Mouse (Mus musculus): ENCODE results near the gene Cyp19a1.

Gene Cyp19a1

GRCm38 (mm10) chr9:54268010-54268409 is at the start of gene Cyp19a1:
Gene Cyp19a1 (minus strand): TSS chr9:54268110.
- no peak for DNase-seq (ENCODE audit: low spot score in 2 of 2)

GRCm38 (mm10) chr9:54316363-54316762 is 48.5 kb upstream of the Cyp19a1 start:
- DNase-seq (ENCODE audit: low spot score in 2 of 2) = no peak

GRCm38 (mm10) chr9:54308751-54309358 is 40.9 kb upstream of the Cyp19a1 start:
- DNase-seq (ENCODE audit: low spot score in 2 of 2) = no peak

DNA sequence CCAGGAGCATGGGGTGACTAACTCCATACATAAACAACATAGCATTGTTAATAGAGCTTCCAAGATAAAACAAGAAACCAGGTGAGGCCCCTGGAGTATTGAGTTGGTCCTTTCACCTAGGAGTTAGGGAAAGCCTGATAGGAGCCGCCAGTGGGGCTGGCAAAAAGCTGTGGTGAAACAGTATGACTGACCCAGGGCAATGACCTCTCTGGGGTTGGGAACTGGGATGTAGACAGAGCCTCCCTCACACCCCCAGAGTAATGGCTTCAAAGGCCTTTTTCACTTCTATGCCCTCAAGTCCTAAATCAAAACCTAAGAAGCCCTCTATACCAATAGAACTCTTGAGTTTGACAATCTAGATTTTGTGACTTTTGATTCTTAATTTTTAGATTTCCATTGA is 40.3 kb upstream of the Cyp19a1 start:
- no peak for DNase-seq (ENCODE audit: low spot score in 2 of 2)

DNA sequence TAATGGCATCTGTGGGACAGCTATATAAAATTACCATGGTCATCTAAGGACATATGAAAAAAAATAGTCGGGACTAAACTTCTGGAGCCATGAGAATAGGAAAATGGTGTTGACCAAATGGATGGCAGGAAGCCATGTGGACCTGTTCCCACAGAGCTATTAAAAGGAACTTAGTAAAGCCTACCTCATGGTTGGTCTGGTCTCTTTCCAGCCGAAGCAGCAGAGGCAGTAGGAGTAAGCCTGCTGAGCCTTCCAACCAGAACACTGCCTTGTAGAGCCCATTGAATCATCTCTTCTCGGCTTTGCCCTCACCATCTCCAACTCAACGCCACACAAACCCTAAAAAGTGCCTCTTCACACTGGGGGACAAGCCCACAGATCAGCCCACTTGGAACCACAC is 33.3 kb upstream of the Cyp19a1 start:
- DNase-seq (ENCODE audit: low spot score in 2 of 2) = no peak

DNA sequence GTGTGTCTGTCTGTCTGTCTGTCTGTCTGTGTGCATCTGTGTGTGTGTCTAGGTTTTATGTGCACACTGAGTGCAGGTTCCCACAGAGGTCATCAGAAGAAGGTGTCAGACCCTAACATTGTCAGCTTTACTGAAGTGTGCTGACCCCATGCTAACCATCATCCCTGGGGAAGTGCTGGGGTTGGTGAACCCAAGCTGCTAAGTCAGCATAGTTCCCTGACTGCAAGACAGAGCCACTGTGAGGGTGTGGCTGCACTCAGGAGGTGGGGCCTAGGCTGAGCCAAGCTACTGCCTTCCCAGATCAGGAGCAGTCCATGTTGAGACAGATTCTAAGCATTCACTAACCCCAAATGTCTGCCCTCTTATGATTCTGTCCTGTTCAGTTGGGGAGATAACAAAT is 31.9 kb upstream of the Cyp19a1 start:
- no peak for DNase-seq (ENCODE audit: low spot score in 2 of 2)

DNA sequence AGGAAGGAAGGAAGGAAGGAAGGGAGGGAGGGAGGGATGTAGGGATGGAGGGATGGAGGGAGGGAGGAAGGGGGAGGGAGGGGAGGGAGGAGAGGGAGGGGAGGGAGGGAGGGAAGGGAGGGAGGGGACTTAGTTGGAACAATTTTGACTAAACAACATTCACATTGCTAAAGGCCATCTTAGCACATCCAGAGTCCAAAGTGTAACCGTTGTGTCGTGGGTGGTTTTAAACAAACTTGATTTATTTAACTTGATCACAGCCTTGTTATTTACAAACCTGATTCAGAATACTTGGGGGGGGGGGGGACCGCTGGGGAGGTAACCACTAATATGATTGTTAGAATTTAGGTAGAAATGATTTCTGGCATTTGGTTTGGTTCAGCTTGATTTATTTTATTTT is 31.5 kb upstream of the Cyp19a1 start:
- no peak for DNase-seq (ENCODE audit: low spot score in 2 of 2)

GRCm38 (mm10) chr9:54287804-54288203 is 19.9 kb upstream of the Cyp19a1 start:
- no peak for DNase-seq (ENCODE audit: low spot score in 2 of 2)

DNA sequence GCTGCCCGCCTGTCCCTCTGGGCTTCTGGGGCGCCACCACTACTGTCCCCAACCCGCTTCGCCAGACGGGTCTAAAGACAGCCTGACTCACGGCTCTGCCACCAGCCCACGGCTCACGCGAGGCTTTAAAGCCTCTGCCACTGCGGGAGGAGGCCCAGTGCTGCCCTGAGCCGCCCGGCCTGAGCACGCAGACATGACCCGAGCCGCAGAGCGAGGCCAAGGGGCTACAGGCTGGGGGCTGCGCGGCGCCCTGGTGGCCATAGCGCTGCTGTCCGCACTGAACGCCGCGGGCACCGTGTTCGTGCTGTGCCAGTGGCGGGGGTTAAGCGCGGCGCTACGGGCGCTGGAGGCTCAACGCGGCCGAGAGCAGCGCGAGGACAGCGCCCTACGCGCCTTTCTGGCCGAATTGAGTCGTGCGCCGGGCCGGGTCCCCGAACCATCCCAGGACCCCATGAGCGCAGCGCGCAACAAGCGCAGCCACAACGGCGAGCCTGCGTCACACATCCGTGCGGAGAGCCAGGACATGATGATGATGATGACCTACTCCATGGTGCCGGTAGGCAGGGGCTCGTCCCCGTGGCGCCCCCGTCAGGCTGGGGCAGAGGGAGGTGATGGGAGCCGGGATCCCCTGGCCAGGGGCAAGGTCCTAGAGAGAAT is 18.5 kb upstream of the Cyp19a1 start, which contains the start of gene Gldn:
Gldn (plus strand) TSS at position 156 of the 657 bp plus-strand sequence.
- DNase-seq (ENCODE audit: low spot score in 2 of 2) = peak in 1 of 2 experiments; percentile 4

DNA sequence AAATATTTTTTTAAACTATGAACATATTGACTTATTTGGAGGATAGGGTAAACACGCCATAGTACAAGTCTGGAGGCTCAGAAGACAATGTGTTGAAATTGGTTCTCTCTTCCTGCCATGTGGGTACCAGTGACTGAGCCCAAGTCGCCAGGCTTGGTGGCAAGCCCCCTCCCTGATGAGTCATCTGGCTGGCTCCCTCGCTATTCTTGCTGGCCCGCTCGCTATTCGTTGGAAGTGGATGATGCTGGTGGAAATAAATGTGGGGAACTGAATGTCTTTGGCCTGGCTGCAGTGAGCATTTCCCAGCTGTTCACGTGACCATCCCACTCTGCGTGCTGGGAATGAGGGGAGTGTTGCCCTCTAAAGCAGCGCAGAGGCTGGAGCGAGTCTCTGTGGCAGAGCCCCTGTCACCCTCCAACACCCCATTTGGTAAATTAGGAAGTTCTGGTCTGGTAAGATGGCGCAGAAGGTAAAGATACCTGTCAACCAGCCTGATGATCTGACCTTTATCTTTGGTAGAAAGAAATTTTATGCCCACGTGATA is 11.2 kb upstream of the Cyp19a1 start:
- DNase-seq (ENCODE audit: low spot score in 2 of 2) = no peak

- DNase-seq (ENCODE audit: low spot score in 2 of 2) = no peak
Observed at GRCm38 (mm10) chr9:54275283-54275682, 7.4 kb upstream of the Cyp19a1 start.

GRCm38 (mm10) chr9:54270889-54271288 is 3.0 kb upstream of the Cyp19a1 start:
- DNase-seq (ENCODE audit: low spot score in 2 of 2) = no peak

- DNase-seq (ENCODE audit: low spot score in 2 of 2) = no peak
Observed at GRCm38 (mm10) chr9:54269987-54270386, 2.1 kb upstream of the Cyp19a1 start.

GRCm38 (mm10) chr9:54264754-54265153 is 3.2 kb downstream of the Cyp19a1 start:
- no peak for DNase-seq (ENCODE audit: low spot score in 2 of 2)

DNA sequence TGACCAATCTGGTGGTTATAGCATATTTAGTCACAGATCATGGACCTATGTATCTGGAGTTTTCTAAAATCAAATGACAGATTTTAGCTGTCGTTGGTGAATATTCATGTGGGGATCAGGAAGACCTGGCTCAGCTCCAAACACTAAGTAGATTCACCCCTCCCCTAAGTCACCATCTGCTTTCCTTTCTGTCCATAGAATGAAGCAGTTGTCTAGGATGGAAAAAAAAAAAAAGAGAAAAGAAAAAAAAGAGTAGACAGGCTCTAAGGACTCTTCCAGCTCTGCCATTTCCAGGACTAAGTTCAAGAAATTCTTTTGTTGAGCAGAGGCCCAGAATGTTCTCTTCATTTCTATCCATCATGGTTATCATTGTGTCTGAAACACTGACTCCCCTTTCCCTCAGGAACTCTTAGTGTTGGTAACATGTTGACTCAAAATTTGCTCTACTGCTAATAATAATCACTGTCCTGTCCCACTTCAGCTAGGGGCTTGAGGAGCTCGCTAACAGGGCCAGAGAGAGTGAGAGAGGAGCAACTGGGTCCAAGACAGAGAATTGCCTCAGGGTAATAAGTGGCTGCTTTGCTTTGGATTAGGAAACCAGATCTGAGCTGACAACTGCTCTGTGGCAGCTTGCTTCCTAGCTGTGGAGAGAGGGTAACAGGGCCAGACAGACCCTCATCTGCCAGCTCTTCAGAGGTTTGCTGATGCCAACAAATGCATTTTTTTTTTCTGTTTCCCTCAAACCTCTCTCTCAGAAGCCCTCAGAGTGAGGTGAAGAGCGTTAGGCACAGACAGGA is 22.8 kb downstream of the Cyp19a1 start:
- DNase-seq (ENCODE audit: low spot score in 2 of 2) = no peak

- DNase-seq (ENCODE audit: low spot score in 2 of 2) = no peak
Observed at GRCm38 (mm10) chr9:54227580-54227979, 40.3 kb downstream of the Cyp19a1 start.

- DNase-seq (ENCODE audit: low spot score in 2 of 2) = no peak
Observed at GRCm38 (mm10) chr9:54216511-54216910, 51.4 kb downstream of the Cyp19a1 start.

GRCm38 (mm10) chr9:54214881-54215280 is 53.0 kb downstream of the Cyp19a1 start:
- DNase-seq (ENCODE audit: low spot score in 2 of 2) = no peak

DNA sequence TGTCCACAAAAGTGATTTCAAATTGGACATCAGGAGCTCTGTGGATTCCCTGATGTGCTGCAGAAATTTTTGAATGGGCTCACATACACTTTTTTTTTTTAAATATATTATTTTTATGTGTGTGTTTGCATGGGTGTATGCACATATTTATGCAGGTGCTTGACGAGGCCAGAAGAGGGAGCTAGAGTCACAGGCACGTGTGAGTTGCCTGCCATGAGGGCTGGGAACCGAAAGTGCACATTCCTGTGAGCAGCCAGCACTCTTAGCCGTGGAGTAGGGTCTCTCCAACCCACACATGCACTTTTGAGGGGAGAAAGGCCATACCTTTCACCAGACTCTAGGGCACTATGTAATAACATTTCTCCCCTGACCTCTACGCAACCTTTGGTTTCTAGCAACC is 73.1 kb downstream of the Cyp19a1 start:
- no peak for DNase-seq (ENCODE audit: low spot score in 2 of 2)

DNA sequence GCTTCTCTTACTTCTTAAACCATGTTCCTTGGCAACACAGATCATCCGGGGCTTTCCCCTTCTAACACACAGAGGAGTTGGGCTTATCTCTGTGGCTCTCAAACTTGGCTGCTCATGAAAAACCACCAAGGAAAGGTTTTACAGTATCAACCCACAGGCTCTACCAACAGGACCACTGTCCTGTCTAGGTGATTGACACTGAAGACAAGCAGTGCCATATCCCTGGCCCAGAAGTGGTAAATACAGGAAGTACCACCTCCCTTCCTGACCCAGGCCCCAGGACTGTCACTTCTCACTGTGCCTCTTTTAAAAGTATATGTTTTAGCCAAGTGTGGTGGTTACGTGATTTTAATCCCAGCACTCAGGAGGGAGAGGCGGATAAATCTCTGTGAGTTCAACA is 76.5 kb downstream of the Cyp19a1 start:
- DNase-seq (ENCODE audit: low spot score in 2 of 2) = no peak

DNA sequence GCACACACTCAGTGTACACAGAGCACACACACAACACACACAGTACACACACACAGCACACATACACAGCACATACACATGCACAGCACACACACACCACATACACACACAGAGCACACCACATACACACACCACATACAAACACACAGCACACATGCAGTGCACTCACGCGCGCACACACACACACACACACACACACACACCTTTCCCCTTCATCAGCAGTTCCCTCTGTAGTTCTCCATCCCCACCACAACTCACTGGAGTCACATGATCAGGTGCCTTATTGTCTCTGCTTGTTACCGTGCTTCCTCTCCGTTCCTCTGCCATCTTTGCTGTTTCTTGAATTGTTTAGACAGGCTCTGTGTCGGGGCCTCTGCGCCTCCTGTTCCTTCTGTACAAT is 85.4 kb downstream of the Cyp19a1 start:
- DNase-seq (ENCODE audit: low spot score in 2 of 2) = no peak

- peak; percentile 38 to 44 for DNase-seq (ENCODE audit: low spot score in 2 of 2)
Observed at GRCm38 (mm10) chr9:54181330-54181729, 86.6 kb downstream of the Cyp19a1 start.

DNA sequence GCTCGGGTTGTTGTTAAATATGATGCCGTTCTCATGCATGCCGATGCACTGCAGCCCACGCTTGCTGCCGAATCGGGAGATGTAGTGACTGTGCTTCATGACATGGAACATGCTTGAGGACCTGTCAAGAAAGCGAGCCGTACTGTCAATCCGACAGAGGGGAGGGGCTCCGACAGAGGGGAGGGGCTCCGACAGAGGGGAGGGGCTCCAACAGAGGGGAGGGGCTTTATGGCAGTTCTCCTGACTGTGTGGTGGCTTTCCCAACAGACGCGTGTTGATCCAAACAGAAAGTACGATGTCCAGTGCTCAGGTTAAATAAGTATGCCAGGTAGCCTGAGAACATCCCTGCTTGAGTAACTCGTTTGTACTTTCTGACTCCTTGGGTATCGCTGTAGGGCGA is 87.7 kb downstream of the Cyp19a1 start:
- DNase-seq (ENCODE audit: low spot score in 2 of 2) = no peak

Data from frontal cortex, postnatal 25 days (tissue).